Mouse (Mus musculus) hematopoietic stem cell, adult 5-6 weeks (primary cell): Measurements from ENCODE around the gene Slc30a3. TPM values are rescaled to one million over a fixed set of nuclear protein-coding genes. Genes with fewer than 3 reads are reported as not detected.
A peak's percentile ranks its signal among the peaks of the same experiment; 100 is the strongest.
"Not testable (repeated sequence)": the region's sequence is repeated elsewhere in the genome, so short reads cannot be mapped to it uniquely, and the experiment has no call there.

Source experiments
- ATAC-seq, 2 experiments: fragments of 125-278 bp in 1 of 2; replicated peaks in 1 of 2; 2 replicates each; pipeline ENCODE4 v1.8.0; 2016 to 2017; ENCODE audit warnings: inconsistent platforms in 2 of 2, mild to moderate bottlenecking in 2 of 2, moderate number of reproducible peaks in 2 of 2, low read depth in 1 of 2, moderate TSS enrichment in 1 of 2; ENCODE audit not compliant: low FRiP score in 2 of 2, poor library complexity in 2 of 2, severe bottlenecking in 2 of 2, insufficient read depth in 1 of 2, low TSS enrichment in 1 of 2
- total RNA-seq: library from RNA; stranded (forward); fragments of 172-1452, 232-1000 nt; gene quantifications from 2 replicates; pipeline ENCODE4 v1.2.3, GENCODE M21; 2017

Slc30a3 gene
- total RNA-seq, 1 experiment from 2014 or later: not detected

GRCm38 (mm10) chr5:31071821-31072220 lies 36.2 kb downstream of the Slc30a3 start:
- ATAC-seq: no peak

- no peak for ATAC-seq
Observed at GRCm38 (mm10) chr5:31071059-31071458, 37.0 kb downstream of the Slc30a3 start.

GRCm38 (mm10) chr5:31069810-31070209 lies 38.2 kb downstream of the Slc30a3 start:
- no peak for ATAC-seq

GRCm38 (mm10) chr5:31055216-31056140 lies 52.6 kb downstream of the Slc30a3 start:
- ATAC-seq: no peak

- ATAC-seq: peak; percentile 95 to 97
Observed at GRCm38 (mm10) chr5:31054261-31055215, 53.5 kb downstream of the Slc30a3 start, which contains the start of gene Cad. Gene Cad, plus strand, starts transcription at chr5:31054780.

DNA sequence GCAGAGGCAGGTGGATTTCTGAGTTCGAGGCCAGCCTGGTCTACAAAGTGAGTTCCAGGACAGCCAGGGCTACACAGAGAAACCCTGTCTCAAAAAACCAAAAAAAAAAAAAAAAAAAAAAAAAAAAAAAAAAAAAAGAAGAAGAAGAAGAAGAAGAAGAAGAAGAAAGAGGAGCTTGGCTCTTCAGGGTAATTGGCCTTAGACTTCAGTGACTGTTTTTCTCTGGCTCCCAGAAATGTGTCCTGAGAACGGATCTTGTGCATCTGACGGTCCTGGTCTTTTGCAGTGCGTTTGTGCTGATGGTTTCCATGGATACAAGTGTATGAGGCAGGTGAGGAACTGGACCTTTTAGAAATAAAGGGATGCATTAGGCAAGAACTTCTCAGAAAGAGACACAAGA lies 54.3 kb downstream of the Slc30a3 start:
- not testable (repeated sequence) for ATAC-seq

DNA sequence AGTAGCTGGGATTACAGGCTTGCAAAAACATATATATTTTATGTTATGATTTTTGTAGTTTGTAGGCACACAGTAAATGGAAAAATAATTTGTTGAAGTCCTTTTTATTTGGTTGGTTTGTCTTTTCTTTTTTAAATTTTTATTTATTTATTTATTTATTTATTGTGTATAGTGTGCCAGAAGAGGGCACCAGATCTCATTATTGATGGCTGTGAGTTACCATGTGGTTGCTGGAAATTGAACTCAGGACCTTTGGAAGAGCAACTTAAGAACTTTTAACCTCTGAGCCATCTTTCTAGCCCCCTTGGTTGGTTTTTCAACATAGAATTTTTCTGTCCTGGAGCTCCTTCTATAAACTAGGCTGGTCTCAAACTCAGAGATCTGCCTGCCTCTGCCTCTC lies 57.6 kb downstream of the Slc30a3 start:
- ATAC-seq: no peak

DNA sequence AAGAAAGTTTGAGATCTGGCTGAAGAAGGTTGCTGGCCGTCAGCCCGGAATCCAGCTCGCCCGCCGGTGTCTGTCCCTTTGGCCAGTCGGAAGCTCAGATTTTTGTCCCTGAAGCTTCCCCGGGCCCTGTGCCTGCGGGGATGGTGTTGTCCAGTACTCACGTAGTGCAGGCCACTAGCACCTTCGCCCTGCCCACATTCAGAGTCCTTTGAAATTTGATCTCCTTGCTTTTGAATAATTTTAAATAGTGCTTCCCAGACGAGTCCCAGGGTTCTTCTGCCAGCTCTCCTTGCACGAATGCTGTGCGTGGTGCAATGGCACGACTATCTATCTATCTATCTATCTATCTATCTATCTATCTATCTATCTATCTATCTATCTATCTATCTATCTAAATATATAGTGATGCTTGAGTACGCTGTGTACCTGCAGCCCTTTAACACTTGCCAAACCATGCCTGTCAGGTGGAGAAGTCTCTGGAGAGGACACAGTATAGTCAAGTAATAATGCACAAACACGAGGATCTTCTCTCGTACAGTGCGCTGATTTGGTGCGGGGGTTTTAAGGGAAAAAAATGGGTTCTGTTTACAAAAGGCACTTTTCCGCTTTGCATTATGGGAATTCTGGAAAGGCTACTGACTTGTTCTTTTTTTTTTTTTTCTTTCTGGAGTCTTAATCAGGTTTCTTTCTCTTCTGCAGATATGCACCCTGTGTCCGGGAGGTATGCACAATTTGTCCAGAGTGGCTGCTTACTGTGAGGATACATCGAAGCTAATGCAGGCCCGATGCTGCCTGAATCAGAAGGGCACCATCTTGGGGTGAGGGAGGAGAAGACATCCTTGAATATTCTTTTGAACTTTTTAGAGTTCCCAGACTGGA lies 59.0 kb downstream of the Slc30a3 start, which contains the start of gene Slc5a6:
TSS of gene Slc5a6 (minus strand) at position 162 of the 879 bp plus-strand sequence.
- peak; percentile 20 to 34; a peak in 2 of 4 replicates for ATAC-seq

DNA sequence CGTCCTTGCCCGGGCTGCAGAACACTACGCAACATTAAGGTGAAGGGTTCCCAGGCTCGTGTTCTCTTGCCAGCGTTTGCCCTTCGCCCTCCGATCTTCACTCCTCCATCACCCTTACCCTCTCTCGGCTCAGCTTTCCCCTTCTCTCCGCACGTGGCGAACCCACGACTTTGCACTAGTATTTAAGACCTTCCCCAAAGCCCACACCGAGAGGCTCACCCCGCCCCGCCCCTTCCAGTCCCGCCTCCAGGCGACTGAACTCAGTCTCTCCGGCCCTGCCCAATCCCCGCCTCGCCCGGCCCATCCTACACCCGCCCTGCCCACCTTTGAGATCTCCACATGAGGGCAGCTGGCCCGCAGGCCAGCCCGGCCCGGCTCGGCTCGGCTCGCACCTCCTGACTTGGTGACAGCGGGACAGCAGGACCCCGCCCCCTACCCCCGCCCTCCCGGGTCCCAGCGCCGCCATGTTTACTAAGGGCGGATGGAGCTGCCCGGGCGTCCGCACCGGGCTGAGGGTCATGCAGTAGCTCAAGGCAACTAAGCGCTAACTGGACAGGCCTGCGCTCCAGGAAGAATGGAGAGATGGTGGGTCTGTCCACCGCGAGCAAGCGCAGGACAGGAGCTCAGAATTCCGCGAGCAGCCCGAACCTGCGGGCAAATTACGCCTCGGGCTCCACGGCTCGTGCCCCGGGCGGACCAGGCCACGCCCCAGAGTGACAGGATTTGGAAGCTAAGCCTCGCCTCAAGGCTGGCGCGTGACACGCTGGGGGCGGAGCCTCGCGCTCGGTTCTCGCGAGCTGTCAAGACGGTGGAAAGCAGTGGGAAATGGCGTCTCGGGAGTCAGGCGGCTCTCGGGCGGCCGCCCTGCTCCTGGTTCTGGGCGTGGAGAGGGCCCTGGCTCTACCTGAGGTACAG lies 59.9 kb downstream of the Slc30a3 start, which contains the start of gene Atraid:
TSS of gene Atraid (plus strand) at position 465 of the 915 bp plus-strand sequence.
- ATAC-seq: peak; percentile 87 to 95

- no peak for ATAC-seq
Observed at GRCm38 (mm10) chr5:31047074-31047473, 61.0 kb downstream of the Slc30a3 start.

DNA sequence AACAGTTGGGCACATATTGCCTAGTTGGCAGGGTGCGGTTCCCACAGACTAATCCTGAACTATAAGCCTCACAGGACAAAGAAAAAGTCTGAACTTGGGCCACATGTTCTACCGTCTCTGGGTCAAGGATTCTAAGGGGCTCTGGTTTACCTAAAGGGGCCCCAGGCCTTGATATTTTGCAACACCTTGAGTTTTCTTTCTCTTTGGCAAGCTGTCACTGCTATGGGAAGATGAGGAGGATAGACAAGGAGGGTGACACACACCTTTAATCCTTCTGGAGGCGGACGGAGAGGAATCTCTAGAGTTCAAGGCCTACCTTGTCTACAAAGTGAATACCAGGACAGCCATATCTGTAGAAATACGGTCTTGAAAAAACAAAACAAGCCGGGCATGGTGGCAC lies 61.6 kb downstream of the Slc30a3 start:
- ATAC-seq: no peak

DNA sequence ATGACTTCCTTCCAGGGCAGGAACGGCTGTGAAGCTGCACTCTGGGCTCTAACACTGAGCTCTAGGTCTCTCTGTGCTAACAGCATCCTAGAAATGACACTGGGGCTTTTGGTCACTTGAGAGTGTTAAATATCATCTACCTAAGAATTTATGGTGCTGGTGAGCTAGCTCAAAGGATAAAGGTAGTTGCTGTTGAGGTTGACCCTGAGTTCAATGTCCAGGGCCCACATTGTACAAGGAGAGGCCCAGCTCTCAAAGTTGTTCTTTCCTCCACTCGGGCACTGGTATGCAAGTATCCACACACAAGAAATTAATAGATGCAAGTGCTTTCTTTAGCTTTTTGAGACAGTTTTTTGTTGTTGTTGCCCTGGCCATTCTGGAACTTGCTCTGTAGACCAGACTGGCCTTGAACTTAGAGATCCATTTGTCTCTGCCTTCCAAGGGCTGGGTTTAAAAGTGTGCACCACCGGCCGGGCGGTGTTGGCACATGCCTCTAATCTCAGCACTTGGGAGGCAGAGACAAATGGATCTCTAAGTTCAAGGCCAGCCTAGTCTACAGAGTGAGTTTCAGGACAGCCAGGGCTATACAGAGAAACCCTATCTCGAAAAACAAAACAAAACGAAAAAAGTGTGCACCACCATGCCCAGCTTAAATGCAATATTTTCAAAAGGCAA lies 69.7 kb downstream of the Slc30a3 start:
- ATAC-seq: no peak

GRCm38 (mm10) chr5:31036556-31036955 lies 71.5 kb downstream of the Slc30a3 start:
- not testable (repeated sequence) for ATAC-seq
